ENCODE assay signal across 9 mouse cellular contexts in genomic region chr6:113469432-113469831, GRCm38 (mm10). TPM values are rescaled to one million over a fixed set of nuclear protein-coding genes. Genes with fewer than 3 reads are reported as not detected.
DNase-seq lines count a peak whose midpoint lies in the region; ATAC-seq and TF ChIP-seq lines count a peak whose summit lies in the region.
"Had no signal": no experiment of that assay in that cellular context is flagged by ENCODE, and none has a peak within 500 bp of the region (broad histone marks: within the 10 kb centered on the region; RNA-seq: fewer than 3 reads in every experiment).

No protein-coding gene starts in this region.

- ATAC-seq in embryonic facial prominence, embryonic 14.5 days (ENCODE audit: low read depth): peak; percentile 79
- ATAC-seq in heart, embryonic 11.5 days (replicated peaks; ENCODE audit: insufficient number of reproducible peaks, low FRiP score, low TSS enrichment): peak; percentile 37; the same call in 1 of the 2 replicates
- ATAC-seq in liver, embryonic 12.5 days: peak; percentile 61

- peak overlapping the region; percentile 66 for H3K4me2 ChIP-seq in embryonic facial prominence, embryonic 14.5 days (ENCODE audit: low read depth, low read length)
- peak overlapping the region; percentile 80 for H3K4me2 ChIP-seq in heart, embryonic 11.5 days
- peak overlapping the region; percentile 75 for H3K4me2 ChIP-seq in liver, embryonic 12.5 days
- H3K4me2 ChIP-seq in myocyte (ENCODE audit: low read depth): peak overlapping the region; percentile 71

- H3K4me3 ChIP-seq in embryonic facial prominence, embryonic 14.5 days (ENCODE audit: low read depth, low read length): peak overlapping the region; percentile 39
- peak overlapping the region; percentile 34 for H3K4me3 ChIP-seq in heart, embryonic 11.5 days (ENCODE audit: low read depth, low read length)
- peak overlapping the region; percentile 34 for H3K4me3 ChIP-seq in liver, embryonic 12.5 days
- H3K4me3 ChIP-seq in myocyte: no peak overlapping the region

- H3K9me3 ChIP-seq in embryonic facial prominence, embryonic 14.5 days (ENCODE audit: control insufficient read depth, low read length): no peaks in the 10 kb centered on the region
- no peaks in the 10 kb centered on the region for H3K9me3 ChIP-seq in heart, embryonic 11.5 days (replicated peaks; ENCODE audit: control insufficient read depth, low read length)
- H3K9me3 ChIP-seq in liver, embryonic 12.5 days (replicated peaks): no peaks in the 10 kb centered on the region

- H3K27ac ChIP-seq in embryonic facial prominence, embryonic 14.5 days (replicated peaks; ENCODE audit: low read depth, low read length): no peak overlapping the region
- H3K27ac ChIP-seq in heart, embryonic 11.5 days (ENCODE audit: low read depth, low read length): no peak overlapping the region
- no peak overlapping the region for H3K27ac ChIP-seq in liver, embryonic 12.5 days

- no peak for TF ChIP-seq POLR2A in myocyte (IDR thresholded peaks at IDR 0.05; ENCODE audit: insufficient read length, low read depth)

- H3K79me2 ChIP-seq in myocyte (ENCODE audit: control insufficient read depth, insufficient read depth): no peaks in the 10 kb centered on the region

- no peaks in the 10 kb centered on the region for H3K36me3 ChIP-seq in embryonic facial prominence, embryonic 14.5 days (ENCODE audit: control insufficient read depth, insufficient read depth, low read length)
- no peaks in the 10 kb centered on the region for H3K36me3 ChIP-seq in heart, embryonic 11.5 days (ENCODE audit: control insufficient read depth, insufficient read depth, low read length)
- H3K36me3 ChIP-seq in liver, embryonic 12.5 days: no peaks in the 10 kb centered on the region
- no peaks in the 10 kb centered on the region for H3K36me3 ChIP-seq in myocyte (ENCODE audit: control insufficient read depth, insufficient read depth)

- WGBS in embryonic facial prominence, embryonic 14.5 days: 2% methylated on average over 18 of the region's 31 CpGs
- 2% methylated on average over 31 of the region's 31 CpGs for WGBS in heart, embryonic 11.5 days (ENCODE audit: insufficient replicate concordance)
- 2% methylated on average over 31 of the region's 31 CpGs for WGBS in liver, embryonic 12.5 days (ENCODE audit: insufficient replicate concordance)

- H3ac ChIP-seq in myocyte (ENCODE audit: control insufficient read depth, insufficient read length): no peak overlapping the region

- H3K27me3 ChIP-seq in embryonic facial prominence, embryonic 14.5 days (replicated peaks; ENCODE audit: control insufficient read depth, insufficient read depth, low read length): peaks cover 23% of the 10 kb centered on the region
- peaks cover 26% of the 10 kb centered on the region for H3K27me3 ChIP-seq in heart, embryonic 11.5 days (ENCODE audit: control insufficient read depth, insufficient read depth, low read length)
- H3K27me3 ChIP-seq in liver, embryonic 12.5 days (replicated peaks): peaks cover 58% of the 10 kb centered on the region
- peaks cover 16% of the 10 kb centered on the region for H3K27me3 ChIP-seq in myocyte (ENCODE audit: control insufficient read depth, insufficient read depth, insufficient read length)

- H3K9ac ChIP-seq in embryonic facial prominence, embryonic 14.5 days (ENCODE audit: low read depth, low read length): peak overlapping the region; percentile 54
- H3K9ac ChIP-seq in heart, embryonic 11.5 days (ENCODE audit: low read depth, low read length): peak overlapping the region; percentile 52; the same call in 1 of the 2 replicates
- H3K9ac ChIP-seq in liver, embryonic 12.5 days: peak overlapping the region; percentile 56

- peaks cover 7% of the 10 kb centered on the region; the same call in 1 of the 2 replicates for H3K4me1 ChIP-seq in embryonic facial prominence, embryonic 14.5 days (ENCODE audit: control insufficient read depth, insufficient read depth, low read length)
- peaks cover 17% of the 10 kb centered on the region for H3K4me1 ChIP-seq in heart, embryonic 11.5 days (ENCODE audit: control insufficient read depth, insufficient read depth, low read length)
- H3K4me1 ChIP-seq in liver, embryonic 12.5 days: peaks cover 21% of the 10 kb centered on the region

- DNase-seq in B cell, adult 2 months: peak; percentile 60 to 66
- peak; percentile 50 to 61 for DNase-seq in adrenal gland, postnatal 4 days (ENCODE audit: low spot score in 2 of 2)
- peak; percentile 73 for DNase-seq in embryonic facial prominence, embryonic 14.5 days (ENCODE audit: low spot score)
- DNase-seq in kidney, adult 9 months: peak; percentile 81
- peak; percentile 65 to 84 for DNase-seq in spleen, postnatal 4 days (ENCODE audit: low spot score in 2 of 2)

TF ChIP-seq in myocyte, 11 proteins besides CTCF, POLR2A, EP300 and RAD21:
- TF ChIP-seq TCF12 (IDR thresholded peaks at IDR 0.05; ENCODE audit: insufficient read depth, poor library complexity, severe bottlenecking) (no peak), MYOD1 (IDR thresholded peaks at IDR 0.05; ENCODE audit: control insufficient read depth in 1 of 3, insufficient read length in 2 of 3, low read depth in 2 of 3) (no peak), MYOG (IDR thresholded peaks at IDR 0.05; ENCODE audit: control insufficient read depth in 1 of 3, insufficient read depth in 1 of 3, insufficient read length in 2 of 3, low read depth in 2 of 3) (no peak), MAX (IDR thresholded peaks at IDR 0.05; ENCODE audit: low read depth) (no peak), REST (IDR thresholded peaks at IDR 0.05; ENCODE audit: insufficient read depth, insufficient read length) (no peak), CEBPB (IDR thresholded peaks at IDR 0.05; ENCODE audit: insufficient read depth, poor library complexity, severe bottlenecking) (no peak), USF1 (IDR thresholded peaks at IDR 0.05; ENCODE audit: low read depth) (no peak), POLR2AphosphoS2 (IDR thresholded peaks at IDR 0.05; ENCODE audit: insufficient read length, low read depth) (no peak), E2F4 (IDR thresholded peaks at IDR 0.05; ENCODE audit: insufficient read depth) (no peak), TCF3 (IDR thresholded peaks at IDR 0.05; ENCODE audit: insufficient read length, low read depth) (no peak)

RNA-seq across cellular contexts. Expression of gene Il17rc, which starts 1.8 kb away (rescaled TPM):
- total RNA-seq in adrenal gland, postnatal 4 days (2021): 10 to 100 TPM; 22.7 to 25.4 TPM
- 15.7 and 20.2 TPM in 2 replicates for polyA plus RNA-seq in embryonic facial prominence, embryonic 14.5 days (2014; fragmentation: Nextera tagmentation; extraction: Ambion mirVana)
- 2.6 and 3.1 TPM in 2 replicates for polyA plus RNA-seq in heart, embryonic 11.5 days (2014; fragmentation: Nextera tagmentation; extraction: Ambion mirVana)
- 4.7 and 5.1 TPM in 2 replicates for polyA plus RNA-seq in liver, embryonic 12.5 days (2016; fragmentation: Nextera tagmentation; extraction: Ambion mirVana)
- 73.0 TPM for polyA plus RNA-seq in myocyte (2012; fragmentation: generic; extraction: Trizol)

RNA-seq across cellular contexts. Expression of gene Il17re, which starts 11.1 kb away (rescaled TPM):
- 1 to 10 TPM in 1 of 2 experiments, under 1 TPM in 1; 0.90 to 2.5 TPM for total RNA-seq in adrenal gland, postnatal 4 days (2021)
- polyA plus RNA-seq in embryonic facial prominence, embryonic 14.5 days (2014; fragmentation: Nextera tagmentation; extraction: Ambion mirVana): 3.6 and 5.6 TPM in 2 replicates
- polyA plus RNA-seq in heart, embryonic 11.5 days (2014; fragmentation: Nextera tagmentation; extraction: Ambion mirVana): 0.72 TPM in 2 replicates
- 0.36 and 0.41 TPM in 2 replicates for polyA plus RNA-seq in liver, embryonic 12.5 days (2016; fragmentation: Nextera tagmentation; extraction: Ambion mirVana)
- not detected for polyA plus RNA-seq in myocyte (2012; fragmentation: generic; extraction: Trizol)
- total RNA-seq: MEL had no signal

RNA-seq across cellular contexts. Expression of gene Creld1, which starts 13.7 kb away (rescaled TPM):
- total RNA-seq in adrenal gland, postnatal 4 days (2021): 10 to 100 TPM; 40.6 to 44.1 TPM
- 24.8 and 25.3 TPM in 2 replicates for polyA plus RNA-seq in embryonic facial prominence, embryonic 14.5 days (2014; fragmentation: Nextera tagmentation; extraction: Ambion mirVana)
- polyA plus RNA-seq in heart, embryonic 11.5 days (2014; fragmentation: Nextera tagmentation; extraction: Ambion mirVana): 31.1 and 37.2 TPM in 2 replicates
- polyA plus RNA-seq in liver, embryonic 12.5 days (2016; fragmentation: Nextera tagmentation; extraction: Ambion mirVana): 9.6 and 10.9 TPM in 2 replicates
- 78.2 TPM for polyA plus RNA-seq in myocyte (2012; fragmentation: generic; extraction: Trizol)

RNA-seq across cellular contexts. Expression of gene Jagn1, which starts 27.1 kb away (rescaled TPM):
- 10 to 100 TPM; 47.8 to 49.2 TPM for total RNA-seq in adrenal gland, postnatal 4 days (2021)
- 72.5 and 75.9 TPM in 2 replicates for polyA plus RNA-seq in embryonic facial prominence, embryonic 14.5 days (2014; fragmentation: Nextera tagmentation; extraction: Ambion mirVana)
- polyA plus RNA-seq in heart, embryonic 11.5 days (2014; fragmentation: Nextera tagmentation; extraction: Ambion mirVana): 58.9 and 65.8 TPM in 2 replicates
- 56.0 and 57.1 TPM in 2 replicates for polyA plus RNA-seq in liver, embryonic 12.5 days (2016; fragmentation: Nextera tagmentation; extraction: Ambion mirVana)
- polyA plus RNA-seq in myocyte (2012; fragmentation: generic; extraction: Trizol): 92.7 TPM

RNA-seq across cellular contexts. Expression of gene Prrt3, which starts 32.3 kb away (rescaled TPM):
- 1 to 10 TPM in 1 of 2 experiments, under 1 TPM in 1; 0.59 to 1.3 TPM for total RNA-seq in adrenal gland, postnatal 4 days (2021)
- polyA plus RNA-seq in embryonic facial prominence, embryonic 14.5 days (2014; fragmentation: Nextera tagmentation; extraction: Ambion mirVana): 1.7 and 1.9 TPM in 2 replicates
- 0.23 and 0.27 TPM in 2 replicates for polyA plus RNA-seq in heart, embryonic 11.5 days (2014; fragmentation: Nextera tagmentation; extraction: Ambion mirVana)
- polyA plus RNA-seq in liver, embryonic 12.5 days (2016; fragmentation: Nextera tagmentation; extraction: Ambion mirVana): 0.08 and 0.11 TPM in 2 replicates
- 0.22 TPM for polyA plus RNA-seq in myocyte (2012; fragmentation: generic; extraction: Trizol)
